Mouse (Mus musculus) thymus, adult 2 months (tissue): Measurements from ENCODE around the gene Dyrk1a.

ENCODE experiments used
- CTCF ChIP-seq: fragments of 200-500 bp; IDR thresholded peaks from 2 replicates; pipeline ENCODE4 v1.5.1; 2012; ENCODE audit warnings: mild to moderate bottlenecking, control low read depth, low read length, moderate library complexity, borderline replicate concordance; ENCODE audit not compliant: control insufficient read depth, poor library complexity, insufficient read depth; ENCODE audit errors: extremely low read depth
- POLR2A ChIP-seq: fragments of 200-500 bp; IDR thresholded peaks from 2 replicates; pipeline ENCODE4 v1.6.1; 2012; ENCODE audit warnings: mild to moderate bottlenecking, low read length, control low read depth, moderate library complexity; ENCODE audit not compliant: control insufficient read depth, poor library complexity, insufficient read depth; ENCODE audit errors: extremely low read depth

DNA sequence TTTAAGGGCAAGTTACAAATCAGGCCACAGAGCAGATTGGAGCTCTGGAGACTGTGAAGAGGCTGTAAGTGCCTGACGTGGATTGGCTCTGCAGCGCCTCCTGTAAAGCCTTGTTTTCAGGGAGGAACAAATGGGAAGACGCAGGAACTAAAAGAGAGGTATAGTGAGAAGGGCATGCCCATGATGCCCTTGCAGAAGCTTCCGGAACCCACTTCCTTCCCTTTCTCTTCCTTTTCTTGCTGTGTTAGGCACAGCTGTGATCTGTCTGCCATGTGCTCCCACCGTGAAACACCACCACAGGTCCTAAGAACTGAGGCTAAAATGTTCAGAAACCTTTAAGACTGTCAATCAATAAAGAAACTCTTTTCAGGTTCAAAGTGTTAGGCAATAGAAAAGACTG is 77.3 kb downstream of the Dyrk1a start:
- no peak for TF ChIP-seq CTCF
- TF ChIP-seq POLR2A: no peak
